Mouse (Mus musculus): ENCODE results near the gene Lama5.
A peak's percentile ranks its signal among the peaks of the same experiment; 100 is the strongest.

The Lama5 gene

DNA sequence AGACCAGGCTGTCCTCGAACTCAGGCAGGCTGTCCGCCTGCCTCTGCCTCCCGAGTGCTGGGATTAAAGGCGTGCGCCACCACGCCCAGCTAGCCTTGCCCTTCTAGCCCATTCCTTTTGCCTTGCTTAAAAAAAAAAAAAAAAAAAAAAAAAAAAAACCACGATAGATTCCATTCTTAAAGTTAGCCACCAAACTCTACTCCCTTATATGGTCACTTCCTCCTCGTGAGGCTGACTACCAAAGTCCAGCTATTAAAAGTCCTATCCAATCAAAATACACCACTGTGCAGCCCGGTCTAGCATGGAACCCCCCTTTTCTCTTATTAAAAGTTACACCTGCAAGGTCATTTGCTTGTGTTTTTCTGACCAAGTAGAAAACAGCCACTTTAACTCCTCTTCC is 30.0 kb upstream of the Lama5 start:
- peak; percentile 62 for DNase-seq (ENCODE audit: extremely low read depth, insufficient read length, low spot score)

DNA sequence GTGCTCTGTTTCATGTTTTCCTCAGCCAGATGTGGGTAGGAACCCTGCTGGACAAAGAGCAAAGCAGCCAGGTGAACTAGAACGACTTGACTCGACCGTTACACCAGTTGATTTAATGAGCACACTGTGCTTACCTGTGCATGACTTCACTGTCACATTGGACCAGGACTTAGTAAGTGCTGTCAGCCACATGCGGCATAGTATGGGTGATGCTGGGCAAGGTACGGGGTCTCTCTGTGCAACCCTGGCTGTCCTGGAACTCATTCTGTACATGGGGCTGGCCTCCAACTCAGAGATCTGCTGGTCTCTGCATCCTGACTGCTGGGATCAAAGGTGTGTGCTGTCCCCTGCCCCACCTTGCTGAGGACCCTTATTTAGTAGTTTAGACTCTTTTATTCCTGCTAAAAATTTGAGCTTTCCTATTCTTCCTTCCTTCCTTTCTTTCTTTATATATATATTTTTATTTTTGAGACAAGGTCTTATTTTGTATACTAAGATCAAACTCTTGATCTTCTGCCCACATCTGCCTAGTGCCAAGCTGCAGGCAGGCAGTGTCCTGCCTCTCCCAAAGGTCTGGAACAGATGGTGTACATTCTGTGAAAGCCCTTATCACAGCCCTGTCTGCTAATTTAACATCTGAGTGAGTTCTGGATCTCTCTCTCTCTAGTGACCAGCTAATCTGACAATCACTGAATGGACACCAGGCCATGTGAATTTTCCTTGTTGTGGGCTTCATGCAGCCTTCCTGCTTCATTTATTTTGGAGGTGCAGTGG is 29.0 kb upstream of the Lama5 start:
- no peak for DNase-seq (ENCODE audit: extremely low read depth, insufficient read length, low spot score)

DNA sequence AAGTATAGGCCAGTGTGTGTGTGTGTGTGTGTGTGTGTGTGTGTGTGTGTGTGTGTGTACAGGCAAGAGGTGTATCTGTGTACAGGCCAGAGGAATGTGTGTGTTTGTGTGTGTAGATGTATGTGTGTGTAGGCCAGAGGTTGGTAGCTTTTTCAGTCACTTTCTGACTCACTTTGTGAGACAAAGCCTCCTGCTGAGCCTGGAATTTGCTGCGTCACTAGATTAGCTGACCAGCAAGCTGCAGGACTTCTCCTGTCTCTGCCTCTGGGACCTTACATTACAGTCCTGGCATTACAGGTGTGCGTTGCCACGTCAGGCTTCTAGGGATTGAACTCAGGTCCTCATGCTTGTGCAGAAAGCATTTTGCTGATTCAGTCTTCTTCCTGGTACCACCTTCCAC is 26.2 kb upstream of the Lama5 start:
- DNase-seq (ENCODE audit: extremely low read depth, insufficient read length, low spot score): no peak

DNA sequence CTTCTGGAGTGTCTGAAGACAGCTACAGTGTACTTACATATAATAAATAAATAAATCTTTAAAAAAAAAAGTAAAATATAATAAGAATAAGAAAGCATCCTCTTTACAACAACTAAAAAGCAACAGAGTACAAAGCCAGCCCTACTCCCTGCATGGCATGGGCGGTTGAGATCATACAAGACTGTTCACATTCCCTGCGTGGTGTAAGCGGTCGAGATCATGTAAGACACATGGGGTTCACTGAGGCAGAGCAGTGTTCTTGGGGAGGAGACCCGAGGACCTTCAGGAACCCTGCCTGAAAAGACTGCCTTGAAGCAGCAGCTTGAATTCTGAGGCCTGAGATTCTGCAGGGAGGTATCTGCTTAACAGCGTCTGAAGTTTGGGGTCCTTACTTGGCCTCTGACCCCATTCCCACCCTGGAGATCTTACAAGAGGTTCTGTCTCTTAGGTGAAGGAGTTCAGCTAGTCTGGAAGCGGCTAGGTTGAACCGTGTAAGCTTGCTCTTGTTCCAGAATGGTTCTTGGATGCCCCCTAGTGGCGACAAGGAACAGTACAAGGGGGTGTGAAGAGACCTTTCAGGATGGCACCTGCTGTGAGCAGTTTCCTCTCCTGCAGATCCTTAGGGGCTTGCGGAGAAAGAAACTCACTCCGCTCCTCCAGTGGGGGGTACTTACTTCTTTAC is 25.4 kb upstream of the Lama5 start:
- peak; percentile 57 for DNase-seq (ENCODE audit: extremely low read depth, insufficient read length, low spot score)

DNA sequence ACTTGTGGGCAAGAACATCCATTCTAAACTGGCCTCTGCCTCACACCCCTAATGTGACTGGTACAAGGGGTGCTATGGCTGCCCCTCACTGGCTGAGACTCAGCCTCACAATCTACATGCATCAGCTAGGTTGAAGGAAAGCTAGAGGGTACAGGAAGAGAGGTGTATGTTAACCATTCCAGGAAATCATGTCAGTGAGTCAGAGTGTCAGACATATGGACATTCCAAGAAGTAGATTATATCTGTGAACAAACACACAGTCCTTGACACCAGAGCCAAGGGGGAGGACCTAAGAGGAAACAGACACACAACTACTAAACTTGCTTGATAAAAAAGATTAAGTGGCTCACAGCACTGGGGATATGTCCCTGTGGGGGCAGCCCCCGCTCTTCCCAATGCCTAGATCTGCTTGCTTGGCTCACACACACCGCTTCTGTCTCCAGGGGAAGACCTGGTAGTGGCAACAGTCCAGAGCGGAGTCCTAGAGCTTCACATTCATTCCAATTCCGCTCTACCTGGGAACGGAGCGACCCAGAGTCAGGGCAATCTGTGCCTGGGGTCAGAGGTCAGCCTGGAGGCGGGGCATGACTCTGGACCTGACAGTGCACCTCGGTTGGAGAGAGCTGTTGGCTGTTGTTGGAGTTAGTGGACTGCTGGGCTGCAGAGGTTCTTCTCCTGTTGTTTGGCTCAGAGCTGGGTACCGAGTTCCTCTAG is 23.4 kb upstream of the Lama5 start:
- no peak for DNase-seq (ENCODE audit: extremely low read depth, insufficient read length, low spot score)

DNA sequence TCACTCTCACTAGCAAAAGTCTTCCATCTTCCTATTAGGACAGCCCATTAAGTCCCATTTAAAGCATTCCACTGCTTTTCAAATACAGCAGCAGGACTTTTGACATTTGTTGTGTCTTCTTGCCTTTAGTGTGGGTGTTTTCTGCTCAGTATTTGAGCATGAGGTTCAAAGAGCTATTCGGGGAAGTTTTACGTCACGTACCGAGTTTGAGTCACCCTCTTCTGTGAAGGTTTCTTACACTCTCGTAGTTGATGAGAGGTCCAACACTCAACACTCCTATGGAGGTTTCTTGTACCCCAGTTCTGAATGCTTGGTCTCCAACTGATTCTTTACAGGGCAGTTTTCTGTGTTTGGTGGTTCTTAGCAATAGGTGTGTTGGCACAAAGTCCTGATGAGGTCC is 22.3 kb upstream of the Lama5 start:
- no peak for DNase-seq (ENCODE audit: extremely low read depth, insufficient read length, low spot score)

DNA sequence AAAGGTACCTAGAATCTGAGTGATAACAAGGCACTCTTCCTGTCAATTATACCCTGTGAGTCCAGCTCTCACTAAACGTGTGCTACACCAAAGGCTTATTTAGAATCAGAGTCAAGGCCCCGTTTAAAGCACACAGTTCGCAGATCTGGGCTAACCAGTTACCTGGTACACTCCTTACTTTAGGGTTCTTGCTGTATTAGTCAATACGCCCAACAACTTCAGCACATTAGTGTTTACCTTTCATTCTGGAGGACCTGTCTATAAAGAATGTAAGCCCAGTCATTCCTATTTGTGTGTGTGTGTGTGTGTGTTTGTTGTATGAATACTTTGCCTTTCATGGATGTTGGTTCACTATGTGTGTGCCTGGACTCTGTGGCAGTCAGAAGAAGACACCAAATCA is 17.4 kb upstream of the Lama5 start:
- no peak for DNase-seq (ENCODE audit: extremely low read depth, insufficient read length, low spot score)

DNA sequence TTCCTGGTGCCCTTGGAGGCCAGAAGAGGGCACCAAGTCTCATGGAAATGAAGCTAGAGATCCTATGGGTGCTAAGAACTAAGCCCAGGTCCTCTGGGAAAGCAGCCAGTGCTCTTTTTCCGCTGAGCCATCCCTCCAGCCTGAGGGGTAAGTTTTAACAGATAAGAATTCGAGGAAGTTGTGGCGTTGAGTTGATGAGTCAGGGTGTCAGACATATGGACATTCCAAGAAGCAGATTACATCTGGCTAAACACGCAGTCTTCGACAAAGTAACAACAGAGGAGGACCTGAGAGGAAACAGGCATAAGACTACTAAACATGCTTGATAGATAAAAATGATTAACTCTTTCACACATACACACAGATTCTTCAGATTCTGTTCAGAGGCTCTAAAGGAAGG is 12.9 kb upstream of the Lama5 start:
- no peak for DNase-seq (ENCODE audit: extremely low read depth, insufficient read length, low spot score)

DNA sequence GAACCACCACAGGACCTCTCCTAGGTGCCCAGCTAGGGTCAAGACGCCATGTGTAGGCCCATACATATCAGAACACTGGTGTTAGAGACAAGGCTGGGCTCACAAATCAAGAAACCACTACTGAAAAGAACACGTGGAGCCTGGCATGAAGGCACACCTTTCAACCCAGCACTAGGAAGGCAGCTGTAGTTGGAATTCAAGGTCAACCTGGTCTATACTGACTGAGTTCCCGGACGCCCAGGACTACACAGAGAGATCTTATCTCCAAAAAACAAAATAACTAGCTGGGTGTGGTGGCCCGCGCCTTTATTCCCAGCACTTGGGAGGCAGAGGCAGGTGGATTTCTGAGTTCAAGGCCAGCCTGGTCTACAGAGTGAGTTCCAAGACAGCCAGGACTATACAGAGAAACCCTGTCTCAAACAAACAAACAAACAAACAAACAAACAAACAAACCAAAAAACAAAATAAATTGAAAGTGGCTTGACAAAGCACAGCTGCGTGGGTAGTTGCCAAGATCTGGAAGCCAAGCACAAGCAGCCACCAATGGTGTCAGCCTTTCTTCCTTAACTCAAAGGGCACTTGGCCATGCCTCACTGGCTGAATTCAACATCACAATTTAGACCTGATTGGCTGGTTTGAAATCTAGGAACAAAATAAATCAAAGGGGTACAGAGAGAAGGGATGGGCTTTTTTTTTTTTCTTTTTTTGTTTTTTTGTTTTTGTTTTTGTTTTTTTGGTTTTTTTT is 12.1 kb upstream of the Lama5 start:
- no peak for DNase-seq (ENCODE audit: extremely low read depth, insufficient read length, low spot score)

DNA sequence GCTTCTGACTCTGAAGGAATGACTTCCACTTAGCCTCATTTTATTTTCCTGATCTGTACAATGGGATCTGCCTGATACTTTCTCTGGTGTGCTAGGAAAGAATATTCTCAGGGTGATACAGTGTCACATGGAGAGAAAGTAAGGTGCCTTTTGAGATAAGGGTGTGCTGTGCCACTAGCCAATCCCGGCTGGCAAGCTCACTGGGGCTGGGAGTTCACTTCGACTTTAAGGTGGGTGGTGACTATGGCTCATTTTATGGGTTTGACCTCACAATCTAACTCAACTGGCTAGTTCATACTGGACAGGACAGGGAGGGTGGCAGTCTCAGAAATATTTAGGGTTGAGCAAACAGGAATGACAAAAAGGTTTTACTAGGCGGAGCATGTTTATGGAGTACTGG is 11.3 kb upstream of the Lama5 start:
- no peak for DNase-seq (ENCODE audit: extremely low read depth, insufficient read length, low spot score)

DNA sequence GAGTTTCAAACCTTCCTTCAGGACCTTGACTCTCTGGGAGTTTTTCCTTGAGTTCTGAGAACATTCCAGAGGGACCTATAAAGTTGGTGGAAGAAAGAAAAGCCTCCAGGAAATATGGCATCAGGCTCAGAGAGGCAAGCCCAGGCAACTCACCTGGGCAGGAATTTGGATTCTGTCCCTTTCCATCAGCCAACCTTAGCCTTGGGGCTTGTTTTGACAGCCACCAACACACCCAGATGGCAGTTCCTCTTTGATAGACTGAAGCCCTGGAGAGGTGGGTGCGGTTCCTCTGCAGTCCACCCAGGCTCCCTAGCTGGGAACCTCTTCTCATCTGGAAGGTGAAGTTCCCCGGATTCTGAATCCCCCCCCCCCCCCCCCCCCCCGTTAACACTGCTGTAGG is 10.8 kb upstream of the Lama5 start:
- no peak for DNase-seq (ENCODE audit: extremely low read depth, insufficient read length, low spot score)

DNA sequence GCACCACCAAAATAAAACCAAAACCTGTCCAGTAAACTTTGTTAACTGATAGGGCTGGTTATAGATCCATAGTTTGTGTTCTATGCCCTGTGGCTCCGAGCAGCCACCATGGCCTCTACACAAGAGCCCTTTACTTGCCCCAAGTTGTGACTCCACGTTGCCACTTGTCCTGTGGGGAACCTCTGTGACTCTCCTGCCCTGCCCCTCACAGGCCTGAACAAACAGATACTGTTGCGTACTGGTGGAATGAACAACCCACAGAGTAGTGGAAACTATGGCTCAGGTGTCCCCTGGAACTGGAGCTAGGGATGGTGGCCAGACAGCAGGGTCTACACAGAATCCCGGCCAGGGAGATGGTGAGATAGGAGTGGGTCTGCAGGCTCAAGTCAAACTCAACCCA is 10.1 kb upstream of the Lama5 start:
- DNase-seq (ENCODE audit: extremely low read depth, insufficient read length, low spot score): no peak

DNA sequence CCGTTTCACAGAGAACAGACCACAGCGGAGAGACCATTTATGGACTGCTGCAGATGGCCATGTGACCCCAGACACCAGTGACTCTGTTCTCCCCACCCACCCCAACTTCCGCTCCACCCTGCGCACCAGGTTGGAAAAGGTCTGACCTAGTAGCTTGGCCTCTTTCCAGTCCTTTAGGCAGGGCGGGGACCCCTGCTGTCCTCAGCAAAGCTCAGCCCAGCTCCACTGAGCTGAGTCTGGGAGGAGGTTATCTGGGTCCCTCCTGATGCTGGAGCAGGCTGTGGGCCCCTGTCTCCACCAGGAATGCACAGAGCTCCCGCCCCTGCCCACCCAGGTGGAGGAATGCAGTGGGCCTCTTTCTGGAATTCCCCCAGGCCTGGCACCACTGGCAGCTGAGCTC is 9.3 kb upstream of the Lama5 start:
- no peak for DNase-seq (ENCODE audit: extremely low read depth, insufficient read length, low spot score)

DNA sequence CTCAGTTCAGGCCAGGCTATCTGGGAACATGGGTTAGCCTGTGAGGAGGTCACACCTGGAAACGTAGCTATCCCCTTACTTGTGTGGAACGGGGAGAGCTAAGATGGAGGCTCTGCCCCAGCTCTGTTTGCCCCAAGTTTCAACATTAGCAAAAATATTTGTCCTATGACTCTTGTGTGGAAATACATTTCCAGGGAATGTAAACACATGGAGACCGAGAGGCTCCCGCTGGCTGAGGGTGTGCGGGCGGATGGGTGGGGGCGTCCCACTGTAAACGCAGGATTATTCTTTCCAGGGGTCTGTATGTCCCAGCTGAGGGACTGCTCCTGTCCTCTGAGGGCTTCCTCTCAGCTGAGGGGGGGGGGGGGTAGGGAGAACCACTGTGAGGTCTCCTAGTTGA is 8.7 kb upstream of the Lama5 start:
- no peak for DNase-seq (ENCODE audit: extremely low read depth, insufficient read length, low spot score)

DNA sequence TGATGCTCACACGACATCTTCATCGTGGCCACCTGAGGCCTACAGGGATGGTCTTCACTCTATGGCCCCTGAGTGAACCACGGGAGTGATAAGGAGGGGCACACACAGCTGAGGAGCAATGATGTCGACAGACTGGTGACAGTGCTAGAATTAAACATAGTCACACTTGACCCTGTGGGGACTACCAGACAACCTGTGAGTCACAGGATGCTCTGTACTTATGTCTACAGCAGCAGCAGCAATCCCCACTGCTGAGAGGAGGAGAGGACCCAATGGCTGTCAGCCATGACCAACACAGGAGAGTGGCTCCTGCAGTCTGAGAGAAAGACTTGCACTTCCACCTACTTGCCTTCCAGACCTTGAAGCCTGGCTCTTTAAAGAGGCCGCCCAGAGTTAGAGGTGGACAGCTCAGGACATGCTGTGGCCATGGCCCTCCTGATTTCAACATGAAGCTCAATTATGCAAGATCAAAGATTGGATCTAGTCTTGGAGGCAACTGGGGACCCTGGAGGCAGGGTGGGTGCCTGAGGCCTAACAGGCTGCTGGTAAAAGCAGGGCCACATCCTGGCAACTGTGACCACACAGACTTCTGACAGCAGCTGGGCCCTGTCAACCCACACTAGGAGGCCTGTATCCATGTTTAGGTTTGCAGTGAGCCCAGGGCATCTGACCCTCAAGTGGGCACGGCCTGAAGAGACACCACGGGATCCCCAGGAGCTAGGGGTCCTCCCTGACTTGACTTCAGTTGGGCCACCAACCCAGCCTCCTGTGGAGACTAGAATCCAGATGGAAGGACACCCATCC is 7.6 kb upstream of the Lama5 start:
- no peak for DNase-seq (ENCODE audit: extremely low read depth, insufficient read length, low spot score)

DNA sequence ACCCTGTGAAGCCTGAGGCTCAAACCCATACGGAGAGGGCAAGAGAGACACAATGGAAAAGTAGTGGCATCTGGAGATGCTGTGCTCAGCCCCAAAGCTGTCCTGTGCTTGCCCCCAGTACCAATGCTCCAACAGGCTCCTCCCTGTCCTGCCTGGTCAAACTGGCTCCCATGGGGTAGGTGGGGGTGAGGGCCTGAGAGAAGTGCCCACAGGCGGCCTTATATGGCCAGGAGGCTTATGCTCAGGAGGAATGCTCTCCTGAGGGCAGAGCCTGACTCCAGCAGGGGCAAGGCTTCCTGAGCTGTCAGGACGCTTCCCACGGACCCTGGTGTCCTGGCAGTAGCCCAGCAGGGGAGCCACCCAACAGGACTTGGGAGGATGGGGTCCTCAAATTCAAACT is 4.8 kb upstream of the Lama5 start:
- no peak for DNase-seq (ENCODE audit: extremely low read depth, insufficient read length, low spot score)

DNA sequence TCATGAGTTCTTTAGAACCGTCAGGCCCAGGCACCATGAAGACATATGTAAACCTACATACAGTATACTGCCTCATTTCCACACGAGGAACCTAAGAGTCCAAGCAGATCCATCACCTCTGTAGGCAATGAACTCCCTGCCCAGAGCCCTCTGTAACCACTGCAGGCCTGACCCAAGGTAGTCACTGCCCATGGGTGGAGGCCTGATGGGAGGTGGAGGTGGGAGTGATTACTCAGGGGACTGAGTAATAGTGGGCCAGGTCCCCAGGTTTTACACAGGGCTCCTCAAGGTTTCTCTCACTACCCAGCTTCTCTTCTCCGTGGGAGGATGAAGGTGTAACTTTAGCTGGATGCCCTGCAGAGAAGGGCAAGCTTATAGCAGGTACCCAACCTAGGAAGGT is 3.5 kb upstream of the Lama5 start:
- DNase-seq (ENCODE audit: extremely low read depth, insufficient read length, low spot score): no peak

DNA sequence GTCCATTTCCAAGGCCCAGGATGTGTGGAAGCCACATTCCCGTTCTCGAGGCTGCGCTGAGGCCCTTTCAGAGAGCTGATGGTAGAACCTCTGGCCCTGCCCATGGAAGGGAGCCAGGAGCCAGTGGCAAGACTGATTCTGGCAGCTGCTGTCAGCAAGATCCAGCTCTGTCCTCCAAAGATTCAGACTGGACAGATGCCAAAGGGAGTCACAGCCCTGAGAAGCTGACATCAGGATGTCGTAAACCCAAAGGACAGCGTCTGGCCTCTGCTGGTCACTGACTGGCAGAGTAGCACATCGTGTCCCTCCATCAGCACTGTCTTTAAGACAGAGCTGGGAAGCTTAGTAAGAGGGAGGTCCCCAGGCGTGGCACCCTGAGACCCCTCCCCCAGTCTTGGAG is 2.9 kb upstream of the Lama5 start:
- peak; percentile 83 for DNase-seq (ENCODE audit: extremely low read depth, insufficient read length, low spot score)

DNA sequence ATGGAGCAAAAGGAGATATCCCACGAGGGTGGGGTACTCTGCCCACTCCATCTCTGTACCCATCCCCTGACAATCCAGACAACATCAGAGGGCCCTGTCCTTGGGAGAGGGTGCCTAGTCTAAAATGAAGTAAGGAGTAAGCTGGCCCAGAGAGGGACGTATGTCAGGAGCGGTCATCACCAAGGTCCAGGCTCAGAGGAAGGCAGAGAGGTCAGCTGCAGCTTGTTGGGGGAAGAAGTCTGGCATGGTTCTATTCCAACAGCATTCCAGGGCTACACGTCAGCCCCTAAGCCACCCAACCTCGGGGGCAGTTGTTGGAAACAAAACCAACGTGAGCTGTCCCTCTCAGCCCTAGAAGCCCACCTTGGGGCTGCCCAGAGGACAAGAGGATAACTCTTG is 2.4 kb upstream of the Lama5 start:
- DNase-seq (ENCODE audit: extremely low read depth, insufficient read length, low spot score): no peak

DNA sequence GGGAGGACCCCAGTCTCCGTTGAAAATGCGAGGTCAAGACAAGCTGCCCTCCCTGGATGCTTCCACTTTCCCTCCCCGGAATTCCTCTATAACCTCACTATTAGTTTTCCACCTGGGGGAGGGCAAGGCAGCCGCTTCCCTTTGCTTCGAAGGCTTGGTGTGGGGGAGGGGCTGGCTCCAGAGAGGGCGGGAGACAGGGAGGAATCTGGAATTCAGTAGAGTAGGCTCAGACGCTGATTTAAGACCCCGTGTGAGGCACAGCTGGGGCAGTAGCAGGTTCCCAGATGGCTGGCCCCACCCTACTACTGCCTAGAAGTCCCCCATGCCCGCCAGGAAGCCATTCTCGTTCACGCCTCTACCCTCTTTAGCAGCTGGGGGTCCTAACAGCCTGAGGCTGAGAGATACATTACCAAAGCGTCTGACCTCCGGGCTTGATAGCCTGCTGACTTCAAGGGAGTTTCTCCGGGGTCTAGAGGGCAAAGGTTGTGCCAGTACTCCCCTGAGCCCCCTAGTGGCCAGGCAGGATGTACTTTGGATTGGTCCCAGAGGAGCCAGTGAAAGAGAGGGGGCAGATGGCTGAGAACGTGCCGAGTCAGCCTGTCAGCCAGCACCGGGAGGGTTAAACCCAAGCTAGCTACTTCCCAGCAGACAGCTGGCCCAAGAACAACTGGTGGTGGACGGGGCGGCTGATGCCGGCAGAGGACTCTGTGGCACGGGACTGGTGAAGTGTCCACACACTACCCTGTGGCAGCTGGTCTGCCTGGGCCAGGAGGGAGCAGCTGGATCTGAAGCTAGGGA is 1.8 kb upstream of the Lama5 start:
- DNase-seq (ENCODE audit: extremely low read depth, insufficient read length, low spot score): peak; percentile 84
